Mouse (Mus musculus): ENCODE measurements at regions not wholly inside any gene's neighbourhood (a gene's known extent, or its start where the extent isn't known, plus 50 kb on each side); places are given as distances from the start of the nearest gene placed in this dataset.

GRCm38 (mm10) chr15:45350496-45350895 is 5216.3 kb downstream of the 9330182O14Rik start:
- no peak for TF ChIP-seq CTCF (IDR thresholded peaks at IDR 0.05; ENCODE audit: low read depth)
- TF ChIP-seq EP300 (optimal IDR thresholded peaks at IDR 0.05) = no peak

Data from stomach, postnatal 0 days (tissue).